Mouse (Mus musculus) hindbrain, postnatal 0 days (tissue): ENCODE data around the gene Mgrn1. TPM values are rescaled to one million over a fixed set of nuclear protein-coding genes. Genes with fewer than 3 reads are reported as not detected.

ENCODE experiments used
- ATAC-seq: fragments of 200-750 bp; cut with Nextera tagmentation; 2 replicates; pipeline ENCODE4 v1.8.0; 2017; ENCODE audit warnings: mild to moderate bottlenecking, moderate TSS enrichment, moderate library complexity
- DNase-seq: peaks from one replicate; pipeline ENCODE4 v3.0.0-alpha.2; 2015; ENCODE audit warnings: low spot score
- H3K27ac ChIP-seq: fragments of 300-500 bp; sonication (generic); 2 replicates; pipeline ENCODE4 v1.5.1; 2014; ENCODE audit warnings: mild to moderate bottlenecking
- H3K27me3 ChIP-seq: fragments of 300-500 bp; sonication (generic); 2 replicates; pipeline ENCODE4 v1.6.1; 2014; ENCODE audit warnings: low read length, mixed read lengths; ENCODE audit not compliant: insufficient read depth
- H3K36me3 ChIP-seq: fragments of 300-500 bp; sonication (generic); 2 replicates; pipeline ENCODE4 v1.6.1; 2014; ENCODE audit warnings: low read length, mixed read lengths; ENCODE audit not compliant: insufficient read depth
- H3K4me1 ChIP-seq: fragments of 300-500 bp; sonication (generic); 2 replicates; pipeline ENCODE4 v1.6.1; 2014; ENCODE audit warnings: antibody characterized with exemption, low read length, mixed read lengths; ENCODE audit not compliant: insufficient read depth
- H3K4me2 ChIP-seq: fragments of 300-500 bp; sonication (generic); 2 replicates; pipeline ENCODE4 v1.6.1; 2014; ENCODE audit warnings: low read depth, mild to moderate bottlenecking, low read length, moderate library complexity, mixed read lengths
- H3K4me3 ChIP-seq: fragments of 300-500 bp; sonication (generic); 2 replicates; pipeline ENCODE4 v1.5.1; 2014; ENCODE audit warnings: low read length
- H3K9ac ChIP-seq: fragments of 300-500 bp; sonication (generic); replicated peaks from 2 replicates; pipeline ENCODE4 v1.6.1; 2014; ENCODE audit warnings: mild to moderate bottlenecking, low read length, moderate library complexity, mixed read lengths
- H3K9me3 ChIP-seq: fragments of 300-500 bp; sonication (generic); 2 replicates; pipeline ENCODE4 v1.6.1; 2016; ENCODE audit warnings: low read length, mixed read lengths
- CTCF ChIP-seq: IDR thresholded peaks from 2 replicates; pipeline ENCODE4 v1.5.1; 2016; ENCODE audit warnings: antibody characterized with exemption, control low read depth, low read depth
- WGBS: fragments of 180-500 bp; shearing (Covaris S2); extraction: QIAGEN DNeasy Blood & Tissue Kit; methylation state at CpG from one replicate; pipeline ENCODE4 v1.1.7; 2014; 5-methylcytosine and 5-hydroxymethylcytosine counted together
- polyA plus RNA-seq: library from polyadenylated mRNA; unstranded; fragments of >200 nt; fragmentation: Nextera tagmentation; extraction: Ambion mirVana; gene quantifications from 2 replicates; pipeline ENCODE4 v1.2.1, GENCODE M21; 2015
- total RNA-seq: library from RNA; depleted of rRNA; stranded (reverse); fragments of >200 nt; gene quantifications from 2 replicates; pipeline ENCODE4 v1.2.3, GENCODE M21; 2014

Gene Mgrn1
- total and polyA plus RNA-seq, 2 experiments from 2014 or later, result 126 to 235 TPM

GRCm38 (mm10) chr16:4938989-4939388 is 52.9 kb downstream of the Mgrn1 start:
- ATAC-seq (peak; percentile 95), DNase-seq (peak; percentile 97)
- Histone ChIP-seq H3K4me2 (peak overlapping the region; percentile 91), H3K9me3 (no peaks in the 10 kb centered on the region), H3K36me3 (peaks cover 67% of the 10 kb centered on the region), H3K4me1 (peaks cover 6% of the 10 kb centered on the region; the same call in 1 of the 2 replicates), H3K27ac (peak overlapping the region; percentile 81), H3K27me3 (no peaks in the 10 kb centered on the region), H3K4me3 (peak overlapping the region; percentile 73), H3K9ac (peak overlapping the region; percentile 93)
- WGBS, result under 1% methylated on average over 28 of the region's 28 CpGs
- TF ChIP-seq CTCF, result no peak

GRCm38 (mm10) chr16:4939412-4939811 is 53.4 kb downstream of the Mgrn1 start:
- ATAC-seq (peak; percentile 55), DNase-seq (peak; percentile 63)
- H3K9ac ChIP-seq, result peak overlapping the region; percentile 93
- no peak for TF ChIP-seq CTCF
- H3K4me1 ChIP-seq, result peaks cover 6% of the 10 kb centered on the region; the same call in 1 of the 2 replicates
- peak overlapping the region; percentile 73 for H3K4me3 ChIP-seq
- peak overlapping the region; percentile 91 for H3K4me2 ChIP-seq
- no peaks in the 10 kb centered on the region for H3K27me3 ChIP-seq
- H3K27ac ChIP-seq, result peak overlapping the region; percentile 81
- WGBS, result 3% methylated on average over 16 of the region's 16 CpGs
- H3K36me3 ChIP-seq, result peaks cover 66% of the 10 kb centered on the region
- H3K9me3 ChIP-seq, result no peaks in the 10 kb centered on the region

GRCm38 (mm10) chr16:4940311-4940850 is 54.3 kb downstream of the Mgrn1 start:
- TF ChIP-seq CTCF, result no peak
- Histone ChIP-seq H3K4me1 (peaks cover 6% of the 10 kb centered on the region; the same call in 1 of the 2 replicates), H3K9me3 (no peaks in the 10 kb centered on the region), H3K9ac (peak overlapping the region; percentile 93; the same call in 1 of the 2 replicates), H3K4me3 (no peak overlapping the region; the same call in 1 of the 2 replicates), H3K27me3 (no peaks in the 10 kb centered on the region), H3K4me2 (peak overlapping the region; percentile 91), H3K36me3 (peaks cover 59% of the 10 kb centered on the region), H3K27ac (peak overlapping the region; percentile 81; the same call in 1 of the 2 replicates)
- DNase-seq (no peak), ATAC-seq (no peak)
- 93% methylated on average over 10 of the region's 10 CpGs for WGBS

GRCm38 (mm10) chr16:4941016-4941415 is 55.0 kb downstream of the Mgrn1 start:
- H3K4me3 ChIP-seq, result no peak overlapping the region
- H3K27ac ChIP-seq, result no peak overlapping the region
- H3K36me3 ChIP-seq, result peaks cover 59% of the 10 kb centered on the region
- peaks cover 6% of the 10 kb centered on the region; the same call in 1 of the 2 replicates for H3K4me1 ChIP-seq
- H3K27me3 ChIP-seq, result no peaks in the 10 kb centered on the region
- ATAC-seq (no peak), DNase-seq (no peak)
- H3K9me3 ChIP-seq, result no peaks in the 10 kb centered on the region
- H3K4me2 ChIP-seq, result no peak overlapping the region
- no peak overlapping the region for H3K9ac ChIP-seq
- TF ChIP-seq CTCF, result no peak

- WGBS, result 94% methylated on average over 8 of the region's 8 CpGs
- no peak overlapping the region for H3K4me3 ChIP-seq
- DNase-seq (no peak), ATAC-seq (no peak)
- peaks cover 65% of the 10 kb centered on the region for H3K36me3 ChIP-seq
- no peak overlapping the region for H3K27ac ChIP-seq
- no peaks in the 10 kb centered on the region for H3K27me3 ChIP-seq
- no peaks in the 10 kb centered on the region for H3K9me3 ChIP-seq
- H3K9ac ChIP-seq, result no peak overlapping the region
- H3K4me1 ChIP-seq, result peaks cover 6% of the 10 kb centered on the region; the same call in 1 of the 2 replicates
- TF ChIP-seq CTCF, result no peak
- H3K4me2 ChIP-seq, result no peak overlapping the region
Measured at GRCm38 (mm10) chr16:4942868-4943267, 56.8 kb downstream of the Mgrn1 start.

GRCm38 (mm10) chr16:4943431-4943830 is 57.4 kb downstream of the Mgrn1 start:
- Histone ChIP-seq H3K36me3 (peaks cover 71% of the 10 kb centered on the region), H3K4me3 (no peak overlapping the region), H3K9me3 (no peaks in the 10 kb centered on the region), H3K9ac (no peak overlapping the region), H3K4me1 (peaks cover 6% of the 10 kb centered on the region; the same call in 1 of the 2 replicates), H3K4me2 (no peak overlapping the region), H3K27ac (no peak overlapping the region), H3K27me3 (no peaks in the 10 kb centered on the region)
- ATAC-seq (no peak), DNase-seq (no peak)
- TF ChIP-seq CTCF, result no peak
- WGBS, result 98% methylated on average over 3 of the region's 3 CpGs

GRCm38 (mm10) chr16:4945415-4945814 is 59.4 kb downstream of the Mgrn1 start:
- 74% methylated on average over 4 of the region's 4 CpGs for WGBS

More at GRCm38 (mm10) chr16:4945415-4945814, 59.4 kb downstream of the Mgrn1 start:
- Histone ChIP-seq H3K4me3 (no peak overlapping the region), H3K36me3 (peaks cover 77% of the 10 kb centered on the region), H3K27me3 (no peaks in the 10 kb centered on the region), H3K4me2 (no peak overlapping the region), H3K4me1 (no peaks in the 10 kb centered on the region), H3K9ac (no peak overlapping the region), H3K9me3 (no peaks in the 10 kb centered on the region), H3K27ac (no peak overlapping the region)
- no peak for ATAC-seq
- TF ChIP-seq CTCF, result no peak
- DNase-seq, result no peak
